Mouse (Mus musculus) G1E (cell line): ENCODE results near the gene Man2a2. TPM values are rescaled to one million over a fixed set of nuclear protein-coding genes. Genes with fewer than 3 reads are reported as not detected.
"Not testable (repeated sequence)": the region's sequence is repeated elsewhere in the genome, so short reads cannot be mapped to it uniquely, and the experiment has no call there.

Experiments
- ATAC-seq: 2 replicates; pipeline ENCODE4 v1.8.0; 2016; ENCODE audit warnings: mild to moderate bottlenecking; ENCODE audit not compliant: insufficient number of reproducible peaks, poor library complexity, low FRiP score, severe bottlenecking; ENCODE audit errors: extremely low read depth
- DNase-seq: peaks from one replicate; pipeline ENCODE4 v3.0.0; 2012; ENCODE audit warnings: low spot score
- H3K27me3 ChIP-seq: 2 replicates; pipeline ENCODE4 v1.6.1; 2012; ENCODE audit warnings: mild to moderate bottlenecking, low read length, inconsistent platforms; ENCODE audit not compliant: insufficient read depth
- H3K36me3 ChIP-seq: replicated peaks from 2 replicates; pipeline ENCODE3; 2012; ENCODE audit warnings: mild to moderate bottlenecking, inconsistent platforms
- H3K4me1 ChIP-seq: 2 replicates; pipeline ENCODE4 v1.6.1; 2012; ENCODE audit warnings: low read depth, low read length, inconsistent platforms, mixed read lengths; ENCODE audit not compliant: insufficient read depth
- H3K4me3 ChIP-seq: 2 replicates; pipeline ENCODE4 v1.5.1; 2012; ENCODE audit warnings: low read depth, mild to moderate bottlenecking, inconsistent platforms, low read length, moderate library complexity, mixed read lengths
- H3K9me3 ChIP-seq: replicated peaks from 2 replicates; pipeline ENCODE4 v1.6.1; 2012; ENCODE audit warnings: inconsistent platforms
- CTCF ChIP-seq: IDR thresholded peaks from 2 replicates; pipeline ENCODE4 v1.5.1; 2012; ENCODE audit warnings: low read depth, low read length, inconsistent platforms, mixed read lengths
- GATA1 ChIP-seq: IDR thresholded peaks from 2 replicates; pipeline ENCODE4 v1.6.1; 2012; ENCODE audit warnings: borderline replicate concordance, low read length, inconsistent platforms, mixed read lengths
- GATA2 ChIP-seq: IDR thresholded peaks from 2 replicates; pipeline ENCODE4 v1.6.1; 2012; ENCODE audit warnings: low read depth, low read length, inconsistent platforms, borderline replicate concordance
- POLR2AphosphoS5 ChIP-seq: IDR thresholded peaks from 2 replicates; pipeline ENCODE4 v1.6.1; 2012; ENCODE audit warnings: low read depth, low read length, inconsistent platforms; ENCODE audit not compliant: insufficient replicate concordance
- TAL1 ChIP-seq: conservative IDR thresholded peaks from 2 replicates; pipeline ENCODE4 v1.6.1; 2012; ENCODE audit warnings: low read depth, low read length, inconsistent platforms, mixed read lengths
- polyA plus RNA-seq: library from polyadenylated mRNA; stranded (reverse); fragments of >175 nt; gene quantifications from 2 replicates; pipeline ENCODE4 v1.2.3, GENCODE M21; 2012
- total RNA-seq, 2 experiments: library from RNA; stranded (forward) in 1 of 2; stranded (reverse) in 1 of 2; fragments of 200-1000 nt in 1 of 2; fragments of >200 nt in 1 of 2; fragmentation: Nextera tagmentation in 1 of 2; gene quantifications; 2 replicates each; pipeline ENCODE4 v1.2.3; 2014 to 2017

The Man2a2 gene
- total and polyA plus RNA-seq, 3 experiments = 37.0 to 63.1 (median 49.3) TPM

GRCm38 (mm10) chr7:80401041-80401859 lies 30.1 kb upstream of the Man2a2 start:
- peaks cover 38% of the 10 kb centered on the region for H3K36me3 ChIP-seq
- H3K4me3 ChIP-seq = peak overlapping the region; percentile 83
- peaks cover 78% of the 10 kb centered on the region for H3K4me1 ChIP-seq
- DNase-seq (no peak), ATAC-seq (no peak)
- peaks cover 14% of the 10 kb centered on the region for H3K27me3 ChIP-seq
- TF ChIP-seq GATA1 = no peak
- TF ChIP-seq TAL1 = no peak
- H3K9me3 ChIP-seq = no peaks in the 10 kb centered on the region

- Histone ChIP-seq H3K27me3 (peaks cover 8% of the 10 kb centered on the region), H3K9me3 (no peaks in the 10 kb centered on the region), H3K36me3 (peaks cover 43% of the 10 kb centered on the region), H3K4me3 (no peak overlapping the region; the same call in 1 of the 2 replicates), H3K4me1 (peaks cover 71% of the 10 kb centered on the region)
- TF ChIP-seq GATA2 (no peak), CTCF (no peak), GATA1 (no peak), TAL1 (no peak), POLR2AphosphoS5 (no peak)
- ATAC-seq (no peak), DNase-seq (no peak)
Observed at GRCm38 (mm10) chr7:80400571-80400970, 29.4 kb upstream of the Man2a2 start.

- ATAC-seq = no peak
- TF ChIP-seq CTCF (no peak), TAL1 (no peak), GATA1 (no peak), POLR2AphosphoS5 (no peak), GATA2 (no peak)
- DNase-seq = no peak
- Histone ChIP-seq H3K36me3 (peaks cover 48% of the 10 kb centered on the region), H3K4me3 (no peak overlapping the region; the same call in 1 of the 2 replicates), H3K4me1 (peaks cover 68% of the 10 kb centered on the region), H3K9me3 (no peaks in the 10 kb centered on the region), H3K27me3 (peaks cover 7% of the 10 kb centered on the region; the same call in 1 of the 2 replicates)
Observed at GRCm38 (mm10) chr7:80400099-80400498, 28.9 kb upstream of the Man2a2 start.

GRCm38 (mm10) chr7:80398654-80399444 lies 27.7 kb upstream of the Man2a2 start:
- H3K9me3 ChIP-seq = no peaks in the 10 kb centered on the region
- ATAC-seq (no peak), DNase-seq (no peak)
- TF ChIP-seq POLR2AphosphoS5 (no peak), GATA2 (no peak), CTCF (no peak), GATA1 (no peak), TAL1 (no peak)
- no peak overlapping the region for H3K4me3 ChIP-seq
- peaks cover 57% of the 10 kb centered on the region for H3K36me3 ChIP-seq
- H3K4me1 ChIP-seq = peaks cover 56% of the 10 kb centered on the region
- H3K27me3 ChIP-seq = peaks cover 7% of the 10 kb centered on the region; the same call in 1 of the 2 replicates

- no peak for ATAC-seq
- TF ChIP-seq CTCF (no peak), TAL1 (no peak), GATA1 (no peak), GATA2 (no peak), POLR2AphosphoS5 (no peak)
Observed at GRCm38 (mm10) chr7:80397986-80398385, 26.8 kb upstream of the Man2a2 start.

GRCm38 (mm10) chr7:80396427-80396826 lies 25.3 kb upstream of the Man2a2 start:
- Histone ChIP-seq H3K4me1 (peaks cover 46% of the 10 kb centered on the region), H3K36me3 (peaks cover 81% of the 10 kb centered on the region)
- H3K4me3 ChIP-seq, H3K9me3 ChIP-seq, DNase-seq, ATAC-seq, H3K27me3 ChIP-seq: not testable (repeated sequence)

More at GRCm38 (mm10) chr7:80397986-80398385, 26.8 kb upstream of the Man2a2 start:
- DNase-seq = no peak
- Histone ChIP-seq H3K27me3 (peaks cover 6% of the 10 kb centered on the region; the same call in 1 of the 2 replicates), H3K36me3 (peaks cover 65% of the 10 kb centered on the region), H3K4me3 (no peak overlapping the region), H3K4me1 (peaks cover 47% of the 10 kb centered on the region), H3K9me3 (no peaks in the 10 kb centered on the region)
